Mouse (Mus musculus): ENCODE results near the gene Tbl1x.

DNA sequence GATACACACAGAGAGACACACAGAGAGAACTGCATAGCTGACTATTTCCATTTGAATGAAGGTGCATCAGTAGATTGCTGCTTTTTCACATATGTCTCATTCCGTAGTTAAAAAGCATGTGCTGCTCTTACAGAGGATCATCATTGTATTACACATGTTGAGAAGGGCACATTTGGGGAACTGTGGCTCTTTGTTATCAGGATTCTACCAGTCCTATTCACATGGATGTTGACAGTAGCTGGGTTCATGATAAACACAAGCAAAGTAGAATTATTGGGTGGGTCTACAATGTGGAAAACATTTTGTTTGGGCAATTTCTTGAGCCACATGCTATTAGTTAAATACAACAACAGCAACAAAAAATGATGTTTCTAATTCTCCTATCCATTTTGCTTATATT lies 55.9 kb downstream of the Tbl1x start:
- TF ChIP-seq CTCF (IDR thresholded peaks at IDR 0.05; ENCODE audit: low read depth) (no peak), EP300 (IDR thresholded peaks at IDR 0.05; ENCODE audit: low read depth) (no peak)
